Mouse (Mus musculus): ENCODE measurements around the gene Capn5.
"Not testable (repeated sequence)": the region's sequence is repeated elsewhere in the genome, so short reads cannot be mapped to it uniquely, and the experiment has no call there.

Capn5 gene

DNA sequence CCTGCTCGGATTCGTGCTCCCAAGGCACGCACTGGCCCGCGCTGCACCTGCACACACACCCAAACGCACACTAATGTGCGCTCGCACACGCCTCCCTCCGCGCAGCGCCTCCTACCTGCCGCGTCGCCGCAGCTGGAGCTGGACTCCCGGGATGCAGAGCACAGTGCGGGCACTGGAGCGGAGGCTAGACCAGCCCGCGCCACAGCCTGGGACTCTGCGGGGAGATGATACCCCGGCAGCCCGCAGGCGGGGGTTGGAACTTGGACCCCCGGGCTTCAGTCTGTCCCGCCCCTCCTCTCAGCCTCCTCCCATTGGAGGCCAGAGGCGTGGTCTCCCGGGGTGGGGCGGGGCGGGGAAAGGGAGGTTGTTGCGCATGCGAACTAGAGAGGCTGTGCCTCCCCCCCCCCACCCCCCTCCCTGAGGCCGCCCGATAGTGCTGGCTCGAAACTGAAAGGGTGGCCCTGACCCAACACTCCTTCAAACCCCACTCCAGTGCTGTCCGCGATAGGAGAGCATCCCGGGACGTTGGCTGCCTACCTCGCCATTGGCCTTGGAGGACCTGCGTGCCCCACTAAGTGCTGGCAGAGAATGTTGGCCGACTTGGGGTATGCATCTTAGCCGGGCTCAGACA lies at the start of gene Capn5:
Gene Capn5 (minus strand): TSS at position 346 of the 631 bp plus-strand sequence.
- DNase-seq (ENCODE audit: low spot score): peak; percentile 83

DNA sequence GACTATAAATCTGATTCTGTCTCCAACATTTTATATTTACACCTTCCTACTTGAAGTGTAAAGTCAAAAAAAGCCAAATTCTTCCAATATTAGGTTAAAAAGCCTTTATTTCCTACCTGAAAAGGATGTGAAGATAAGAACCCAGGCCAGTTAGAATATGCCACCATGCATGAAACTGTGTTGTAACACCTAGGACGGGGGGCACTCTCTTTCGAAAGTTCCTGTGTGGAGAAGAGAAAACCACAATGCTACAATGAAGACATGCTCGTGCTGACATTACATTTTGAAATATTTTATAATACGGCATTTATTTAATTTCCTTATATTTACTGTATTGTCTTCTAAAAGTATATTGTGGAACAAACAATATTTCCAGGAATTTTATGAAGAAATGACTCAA lies 45.7 kb upstream of the Capn5 start:
- DNase-seq (ENCODE audit: low spot score): no peak

DNA sequence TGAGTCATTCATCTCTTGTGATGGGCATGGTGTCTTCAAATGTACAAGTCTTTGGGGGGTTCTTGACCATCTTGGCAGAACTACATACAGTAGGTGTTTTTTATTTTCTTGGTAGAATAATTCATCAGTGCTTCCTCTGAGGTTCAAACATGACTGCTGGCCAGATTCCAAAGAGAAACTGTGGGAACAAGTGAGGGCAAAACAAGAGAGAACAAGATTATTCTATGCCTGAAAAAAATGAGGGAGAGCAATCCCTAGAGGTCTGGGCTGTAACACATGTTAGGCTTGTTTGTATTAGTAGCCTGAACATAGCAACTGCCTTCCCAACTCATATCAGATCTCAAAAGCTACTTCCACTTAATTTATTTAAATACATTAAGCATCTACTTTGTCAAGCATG lies 38.6 kb upstream of the Capn5 start:
- DNase-seq (ENCODE audit: low spot score): peak; percentile 34

GRCm38 (mm10) chr7:98202946-98203345 lies 24.9 kb upstream of the Capn5 start:
- no peak for DNase-seq (ENCODE audit: low spot score)

- no peak for DNase-seq (ENCODE audit: low spot score)
Measured at GRCm38 (mm10) chr7:98201493-98202028, 23.5 kb upstream of the Capn5 start.

- no peak for DNase-seq (ENCODE audit: low spot score)
Measured at GRCm38 (mm10) chr7:98200396-98200795, 22.3 kb upstream of the Capn5 start.

DNA sequence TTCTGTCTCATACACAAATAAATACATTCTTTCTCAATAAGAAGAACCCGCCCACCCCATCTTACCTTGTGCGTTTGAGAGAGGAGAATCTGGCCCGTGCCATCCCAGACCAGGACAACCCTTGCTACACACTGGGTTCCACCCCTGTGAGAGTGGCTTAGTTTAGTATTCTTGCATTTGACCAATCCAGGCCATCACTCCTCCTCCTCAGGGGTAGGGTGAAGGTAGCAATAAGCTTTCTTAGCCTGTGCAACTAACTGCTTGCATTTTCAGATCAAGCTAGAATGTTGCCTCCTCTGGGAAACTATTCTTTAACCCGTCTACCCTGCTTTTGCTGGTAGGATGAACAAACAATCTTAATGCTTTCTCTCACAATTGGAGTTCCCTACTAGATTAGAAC lies 21.3 kb upstream of the Capn5 start, which contains the start of gene B3gnt6:
Gene B3gnt6 (minus strand): TSS at position 101 of the 400 bp plus-strand sequence.
- no peak for DNase-seq (ENCODE audit: low spot score)

DNA sequence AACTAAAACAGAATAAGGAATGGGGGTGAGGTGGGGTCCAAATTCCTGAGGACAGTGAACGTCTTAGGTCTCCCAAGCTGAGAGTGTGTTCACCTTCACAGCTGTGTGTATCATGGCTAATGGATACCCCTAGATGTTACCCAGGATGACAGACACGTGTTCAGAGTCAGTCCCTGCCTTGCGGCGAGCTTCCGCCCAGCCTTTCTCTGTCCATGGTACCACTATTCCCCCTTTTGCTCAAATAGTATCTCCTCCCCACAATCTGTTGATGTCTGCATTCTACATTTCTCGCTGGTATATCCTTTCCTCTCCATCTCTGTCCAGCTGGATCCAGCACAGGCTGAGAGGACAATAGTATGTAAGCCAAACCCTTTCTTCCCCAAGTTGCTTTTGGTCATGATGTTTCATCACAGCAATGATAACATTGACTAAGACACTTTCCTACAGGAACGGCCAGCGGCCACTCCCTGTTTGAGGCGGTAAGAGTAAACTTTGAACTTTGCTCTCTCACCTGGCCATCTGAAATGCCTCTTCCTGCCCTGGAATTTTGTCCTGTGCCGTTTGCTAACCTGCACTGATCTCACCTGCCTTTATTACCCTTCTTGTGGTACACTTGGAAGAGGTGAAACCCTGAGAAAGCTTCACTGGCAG lies 17.2 kb upstream of the Capn5 start:
- no peak for DNase-seq (ENCODE audit: low spot score)

DNA sequence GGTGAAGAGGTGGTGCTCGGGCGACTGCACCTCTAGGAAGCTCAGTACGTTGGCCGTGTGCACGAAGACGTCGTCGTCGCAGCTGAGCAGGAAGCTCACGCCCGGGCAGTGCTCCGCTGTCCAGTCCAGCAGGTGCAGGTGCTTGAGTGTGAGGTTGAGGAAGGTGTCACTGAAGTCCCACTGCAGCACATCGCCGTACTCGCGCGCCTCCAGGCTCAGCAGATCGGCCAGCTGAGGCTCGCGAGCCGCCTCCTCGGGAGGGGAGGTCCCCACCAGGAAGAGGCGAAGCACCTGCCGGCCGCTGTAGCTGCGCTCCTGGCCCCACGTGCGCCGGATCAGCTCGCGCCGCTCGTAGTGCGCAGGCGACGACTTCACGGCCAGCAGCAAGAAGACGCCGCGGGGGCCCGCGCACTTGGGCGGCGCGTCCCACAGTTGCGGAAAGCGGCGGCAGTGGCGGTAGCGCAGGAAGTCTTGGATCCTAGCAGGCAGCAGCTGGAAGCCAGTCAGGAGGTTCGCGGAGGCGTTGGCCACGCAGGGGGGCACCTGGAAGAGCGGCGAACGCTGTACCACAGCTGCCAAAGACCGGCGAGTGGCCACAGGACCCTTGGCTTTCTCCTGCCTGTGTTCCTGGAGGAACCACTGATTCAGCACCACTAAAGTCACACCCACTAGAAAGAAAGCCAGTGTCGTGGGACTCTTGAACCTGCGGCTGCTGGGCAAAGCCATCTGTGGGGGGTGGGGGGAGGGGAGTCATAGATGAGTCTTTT lies 16.1 kb upstream of the Capn5 start:
- DNase-seq (ENCODE audit: low spot score): no peak

DNA sequence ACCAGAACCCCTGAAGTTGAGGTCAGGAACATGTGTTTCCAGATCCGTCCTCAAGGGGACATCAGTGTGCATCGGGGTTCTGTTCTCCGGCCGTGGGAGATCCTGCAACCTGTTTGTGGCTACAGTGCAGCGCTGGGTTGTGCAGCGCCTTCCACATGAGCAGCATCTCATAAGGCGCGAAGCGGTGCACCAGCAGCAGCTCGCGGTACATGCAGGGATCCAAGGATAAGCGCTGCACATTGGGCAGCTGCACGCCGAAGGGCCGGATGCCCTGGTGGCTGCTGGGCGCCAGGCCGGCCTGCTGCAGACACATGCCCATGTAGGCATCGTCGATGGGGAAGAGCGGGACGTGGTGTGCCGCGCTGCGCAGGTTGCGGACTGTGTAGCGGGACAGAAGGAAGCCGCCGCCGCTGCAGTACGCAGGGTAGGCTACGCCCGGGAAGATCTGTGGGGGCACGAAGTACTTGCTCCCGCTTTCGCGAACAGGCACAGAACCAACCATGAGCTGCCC lies 15.5 kb upstream of the Capn5 start:
- DNase-seq (ENCODE audit: low spot score): no peak

DNA sequence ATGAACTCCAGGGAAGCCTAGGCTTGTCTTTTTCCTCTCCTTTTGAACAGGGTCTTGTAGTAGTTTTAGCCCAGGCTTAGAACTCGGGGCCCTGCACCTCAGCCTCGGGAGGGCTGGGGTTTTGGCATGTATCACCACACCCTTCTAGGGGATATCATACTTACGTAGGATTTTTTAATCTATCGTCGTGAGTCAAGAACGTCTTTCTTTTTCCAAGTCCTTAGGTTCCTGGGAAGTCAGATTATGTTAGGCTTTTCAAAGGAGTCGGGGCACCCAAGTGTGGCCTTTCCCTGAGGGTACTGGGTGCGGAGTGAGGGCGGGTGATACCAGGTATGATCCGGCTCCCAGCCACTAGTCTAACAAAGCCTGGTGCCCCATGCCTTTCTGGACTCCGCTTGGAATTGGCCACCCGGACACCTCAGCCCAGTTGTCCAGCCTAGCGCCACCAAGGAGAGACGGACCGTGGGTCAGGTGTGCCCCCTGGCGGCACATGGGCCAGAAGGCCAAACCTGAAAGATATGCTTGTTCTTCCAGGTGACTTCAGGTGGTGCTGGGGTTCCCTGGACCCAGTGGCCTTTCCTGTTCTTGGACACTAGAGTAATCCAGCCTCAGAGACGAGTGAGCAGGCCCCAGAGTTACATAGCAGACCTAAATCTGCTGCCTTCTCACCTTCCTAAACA lies 13.6 kb upstream of the Capn5 start:
- no peak for DNase-seq (ENCODE audit: low spot score)

GRCm38 (mm10) chr7:98190578-98190977 lies 12.5 kb upstream of the Capn5 start:
- DNase-seq (ENCODE audit: low spot score): no peak

- DNase-seq (ENCODE audit: low spot score): no peak
Measured at GRCm38 (mm10) chr7:98189745-98190144, 11.7 kb upstream of the Capn5 start.

- no peak for DNase-seq (ENCODE audit: low spot score)
Measured at GRCm38 (mm10) chr7:98188680-98189079, 10.6 kb upstream of the Capn5 start.

GRCm38 (mm10) chr7:98188238-98188637 lies 10.2 kb upstream of the Capn5 start:
- no peak for DNase-seq (ENCODE audit: low spot score)

GRCm38 (mm10) chr7:98187332-98187731 lies 9.3 kb upstream of the Capn5 start:
- DNase-seq (ENCODE audit: low spot score): not testable (repeated sequence)

- DNase-seq (ENCODE audit: low spot score): no peak
Measured at GRCm38 (mm10) chr7:98186637-98187036, 8.6 kb upstream of the Capn5 start.

GRCm38 (mm10) chr7:98185326-98185725 lies 7.3 kb upstream of the Capn5 start:
- peak; percentile 67 for DNase-seq (ENCODE audit: low spot score)

DNA sequence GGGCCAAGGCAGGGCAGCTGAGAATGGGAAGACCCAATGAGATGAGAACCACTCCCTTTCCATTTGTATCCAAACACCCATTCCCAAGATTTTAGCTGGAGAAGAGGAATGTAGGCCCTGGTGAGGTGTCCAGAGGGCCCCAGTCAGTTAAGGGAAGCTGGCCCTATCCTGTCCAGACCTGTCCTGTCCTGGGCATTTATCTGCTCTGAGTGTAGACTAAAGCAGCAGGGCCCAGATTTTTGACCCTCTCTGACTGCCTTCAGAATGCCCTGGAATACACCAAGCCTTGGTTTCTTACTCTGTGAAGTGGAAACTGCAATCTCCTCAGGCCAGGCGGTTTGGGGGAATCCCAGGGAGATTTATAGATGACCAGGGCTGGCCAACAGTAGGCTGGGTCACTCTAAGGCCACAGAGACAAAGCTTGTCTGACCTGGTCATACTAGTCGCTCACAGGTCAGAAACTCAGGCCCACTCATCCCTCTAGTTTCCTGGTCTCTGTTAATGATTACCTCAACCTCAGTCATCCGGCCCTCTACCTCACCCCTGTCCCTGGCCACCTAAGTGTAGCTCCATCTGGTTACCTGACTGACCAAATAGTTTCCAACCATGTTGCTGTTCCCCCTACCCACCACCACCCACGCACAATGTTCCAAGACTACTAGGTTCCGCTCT lies 622 bp upstream of the Capn5 start:
- DNase-seq (ENCODE audit: low spot score): peak; percentile 50

- DNase-seq (ENCODE audit: low spot score): no peak
Measured at GRCm38 (mm10) chr7:98177566-98177928, 527 bp downstream of the Capn5 start.

DNA sequence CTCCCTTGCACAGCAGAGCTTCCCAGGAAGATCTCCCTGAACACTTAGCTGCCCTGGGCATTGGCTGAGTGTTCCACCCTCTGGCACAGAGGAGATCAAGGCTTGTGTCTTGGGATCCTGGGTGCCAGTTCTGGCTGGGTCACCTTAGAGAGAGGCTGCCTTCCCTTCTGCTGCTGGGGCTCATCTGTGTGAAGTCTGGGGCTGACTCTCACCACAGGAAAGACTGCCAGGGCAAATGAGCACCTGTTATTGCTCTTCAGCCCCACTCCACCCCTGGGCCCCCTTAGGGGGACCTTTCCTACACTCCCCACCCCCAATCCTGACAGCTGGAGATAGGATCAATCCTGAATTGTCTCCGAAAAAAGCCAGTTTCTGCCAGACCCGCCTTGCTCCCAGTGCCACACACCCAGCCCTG lies 996 bp downstream of the Capn5 start:
- no peak for DNase-seq (ENCODE audit: low spot score)

Measured in adipocyte (in vitro differentiated cells).